Mouse (Mus musculus) bone marrow, adult 2 months (tissue): ENCODE measurements around the gene Znhit3. TPM values are rescaled to one million over a fixed set of nuclear protein-coding genes. Genes with fewer than 3 reads are reported as not detected.
A peak's percentile ranks its signal among the peaks of the same experiment; 100 is the strongest.

Experiments used
- H3K27ac ChIP-seq: fragments of 200-500 bp; 2 replicates; pipeline ENCODE4 v1.5.1; 2012; ENCODE audit warnings: low read depth, mild to moderate bottlenecking, control low read depth, inconsistent platforms, low read length; ENCODE audit not compliant: control insufficient read depth, poor library complexity, insufficient read depth
- H3K4me1 ChIP-seq: fragments of 200-500 bp; 2 replicates; pipeline ENCODE4 v1.6.1; 2011; ENCODE audit warnings: low read length; ENCODE audit not compliant: control insufficient read depth, insufficient read depth
- H3K4me3 ChIP-seq: fragments of 200-500 bp; replicated peaks from 2 replicates; pipeline ENCODE3; 2011; ENCODE audit warnings: mild to moderate bottlenecking, low read depth, low read length, control low read depth; ENCODE audit not compliant: control insufficient read depth
- CTCF ChIP-seq: fragments of 200-500 bp; IDR thresholded peaks from 2 replicates; pipeline ENCODE4 v1.5.1; 2011; ENCODE audit warnings: low read length, control low read depth; ENCODE audit not compliant: control insufficient read depth, insufficient read depth
- POLR2A ChIP-seq: fragments of 200-500 bp; IDR thresholded peaks from 2 replicates; pipeline ENCODE4 v1.6.1; 2011; ENCODE audit warnings: low read depth, mild to moderate bottlenecking, control low read depth, low read length, borderline replicate concordance; ENCODE audit not compliant: control insufficient read depth
- WGBS: fragments of 180-500 bp; shearing (Covaris S2); methylation state at CpG from one replicate; pipeline ENCODE4 v1.1.7; 2018; 5-methylcytosine and 5-hydroxymethylcytosine counted together
- polyA plus RNA-seq: library from polyadenylated mRNA; stranded (reverse); fragments of >200 nt; gene quantifications from 2 replicates; pipeline ENCODE4 v1.2.4, GENCODE M21; 2011; ENCODE audit warnings: low replicate concordance; ENCODE audit not compliant: missing spikeins, insufficient read depth, insufficient read length

Gene Znhit3
- polyA plus RNA-seq, 1 experiment = 24.5 TPM

DNA sequence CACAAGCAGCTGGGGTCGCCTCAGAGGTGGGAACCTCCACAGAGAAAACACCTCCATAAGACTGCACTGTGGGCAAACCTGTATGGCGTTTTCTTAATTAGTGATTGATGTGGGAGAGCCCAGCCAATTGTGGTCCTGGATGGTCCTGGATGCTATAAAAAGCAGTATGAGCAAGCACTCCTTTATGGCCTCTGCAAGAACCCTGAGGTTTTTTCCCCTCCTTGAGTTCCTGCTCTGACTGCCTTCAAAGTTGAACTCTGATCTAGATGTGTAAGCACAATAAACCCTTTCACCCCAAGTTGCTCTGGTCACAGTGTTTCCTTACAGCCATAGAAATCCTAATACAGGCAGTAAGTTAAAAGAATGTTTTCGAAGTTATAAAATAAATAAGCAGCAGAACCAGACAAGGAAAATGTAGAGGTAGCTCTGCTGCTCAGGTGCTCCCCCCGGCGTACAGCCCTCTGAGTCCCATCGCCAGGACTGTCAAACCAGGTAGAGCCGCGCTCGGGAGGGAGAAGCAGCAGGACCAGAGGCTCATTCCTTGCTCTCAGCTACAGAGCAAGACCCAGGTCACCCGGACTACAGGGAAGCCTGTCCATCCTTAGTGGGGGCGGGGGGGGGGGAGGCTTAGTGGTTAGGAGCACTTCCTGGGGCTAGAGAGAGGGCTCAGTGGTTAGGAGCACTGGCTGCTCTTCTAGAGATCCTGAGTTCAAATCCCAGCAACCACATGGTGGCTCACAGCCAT lies 29.2 kb downstream of the Znhit3 start:
- WGBS = 91% methylated on average over 11 of the region's 11 CpGs
- H3K4me3 ChIP-seq = no peak overlapping the region
- no peak overlapping the region for H3K27ac ChIP-seq
- no peak for TF ChIP-seq POLR2A
- no peak for TF ChIP-seq CTCF
- H3K4me1 ChIP-seq = no peaks in the 10 kb centered on the region; the same call in 1 of the 2 replicates

DNA sequence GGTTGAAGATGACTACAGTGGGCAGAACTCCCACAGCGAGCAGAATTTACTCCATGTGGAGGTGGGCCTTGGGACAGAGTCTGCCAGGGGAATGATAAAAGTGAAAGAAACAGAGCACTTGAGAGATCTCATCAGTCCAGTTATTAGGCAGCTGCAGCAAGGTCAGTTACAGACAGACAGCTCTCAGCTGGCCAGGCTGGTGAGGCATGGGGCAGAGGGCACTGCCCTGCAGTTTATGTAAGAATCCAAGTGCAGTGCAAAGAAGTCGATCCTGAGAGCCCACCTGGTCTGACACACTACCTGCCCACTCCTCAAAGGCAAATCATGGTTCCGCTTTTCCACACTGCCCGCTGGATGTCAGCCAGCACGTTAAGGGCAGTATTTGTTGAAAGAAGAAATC lies 29.9 kb downstream of the Znhit3 start:
- TF ChIP-seq CTCF (no peak), POLR2A (no peak)
- WGBS = 90% methylated on average over 5 of the region's 5 CpGs
- Histone ChIP-seq H3K4me1 (no peaks in the 10 kb centered on the region; the same call in 1 of the 2 replicates), H3K4me3 (no peak overlapping the region), H3K27ac (no peak overlapping the region)

DNA sequence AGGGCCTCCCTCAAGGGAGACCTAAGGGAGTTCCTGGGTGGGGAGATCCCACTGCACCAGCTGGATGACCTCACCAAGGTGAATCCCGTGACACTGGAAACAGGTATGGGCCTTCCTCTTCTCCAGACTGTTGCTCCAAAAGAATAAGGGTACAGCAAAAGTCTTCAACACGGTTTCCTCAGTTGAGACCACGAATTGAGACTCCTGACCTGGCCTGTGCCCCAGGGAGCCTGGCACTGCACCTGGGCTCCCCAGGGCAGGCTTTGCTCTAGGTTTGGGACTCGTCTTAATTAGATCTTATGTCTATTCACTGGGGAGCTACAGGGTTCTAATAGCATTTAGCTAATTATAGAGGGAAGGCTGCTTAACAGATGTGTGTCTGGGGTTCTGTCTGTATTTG lies 30.9 kb downstream of the Znhit3 start:
- 81% methylated on average over 4 of the region's 4 CpGs for WGBS
- Histone ChIP-seq H3K4me1 (no peaks in the 10 kb centered on the region; the same call in 1 of the 2 replicates), H3K4me3 (no peak overlapping the region), H3K27ac (no peak overlapping the region)
- TF ChIP-seq POLR2A (no peak), CTCF (no peak)

DNA sequence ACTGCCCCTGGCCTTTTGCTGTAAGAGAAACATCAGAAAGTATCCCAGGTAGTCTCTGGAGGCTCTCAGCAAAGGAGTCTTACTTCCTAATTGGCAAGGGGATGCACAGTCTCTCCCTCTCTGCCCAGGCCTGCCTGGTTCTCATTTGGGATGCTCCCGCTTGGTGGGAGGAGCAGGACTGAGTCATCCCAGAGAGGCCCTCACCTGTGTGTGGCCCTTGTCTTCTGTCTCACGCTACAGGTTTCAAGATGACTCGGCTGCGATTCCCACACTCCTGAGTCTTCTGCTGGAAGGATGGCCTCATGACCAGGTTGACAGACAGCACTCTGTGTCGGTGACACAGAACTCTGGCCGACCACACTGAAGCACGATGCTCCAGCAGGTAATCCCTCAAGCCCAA lies 33.8 kb downstream of the Znhit3 start:
- Histone ChIP-seq H3K4me3 (no peak overlapping the region), H3K4me1 (no peaks in the 10 kb centered on the region), H3K27ac (no peak overlapping the region)
- TF ChIP-seq POLR2A = no peak
- no peak for TF ChIP-seq CTCF
- WGBS = 91% methylated on average over 7 of the region's 7 CpGs

DNA sequence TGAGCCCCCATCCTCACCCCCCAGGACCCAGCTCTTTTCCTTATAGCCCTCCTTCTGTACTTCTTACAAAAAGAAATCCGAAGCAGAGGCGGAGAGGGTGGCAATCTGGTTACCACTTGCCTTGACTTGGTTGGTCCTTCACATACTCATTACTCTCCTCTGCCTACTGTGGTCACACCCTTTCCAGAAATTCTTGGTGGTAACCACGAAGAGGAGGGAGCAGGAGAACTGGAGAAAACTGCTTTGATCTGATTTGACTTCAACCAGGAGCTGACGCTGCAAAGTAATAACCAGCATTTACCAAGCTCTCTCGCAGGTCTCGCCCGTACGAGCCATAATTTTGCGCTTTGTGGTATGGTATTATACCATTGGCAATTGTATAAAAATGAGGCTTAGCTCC lies 35.2 kb downstream of the Znhit3 start:
- Histone ChIP-seq H3K27ac (no peak overlapping the region; the same call in 1 of the 2 replicates), H3K4me1 (no peaks in the 10 kb centered on the region), H3K4me3 (peak overlapping the region; percentile 84)
- TF ChIP-seq CTCF (no peak), POLR2A (no peak)
- 64% methylated on average over 9 of the region's 9 CpGs for WGBS

DNA sequence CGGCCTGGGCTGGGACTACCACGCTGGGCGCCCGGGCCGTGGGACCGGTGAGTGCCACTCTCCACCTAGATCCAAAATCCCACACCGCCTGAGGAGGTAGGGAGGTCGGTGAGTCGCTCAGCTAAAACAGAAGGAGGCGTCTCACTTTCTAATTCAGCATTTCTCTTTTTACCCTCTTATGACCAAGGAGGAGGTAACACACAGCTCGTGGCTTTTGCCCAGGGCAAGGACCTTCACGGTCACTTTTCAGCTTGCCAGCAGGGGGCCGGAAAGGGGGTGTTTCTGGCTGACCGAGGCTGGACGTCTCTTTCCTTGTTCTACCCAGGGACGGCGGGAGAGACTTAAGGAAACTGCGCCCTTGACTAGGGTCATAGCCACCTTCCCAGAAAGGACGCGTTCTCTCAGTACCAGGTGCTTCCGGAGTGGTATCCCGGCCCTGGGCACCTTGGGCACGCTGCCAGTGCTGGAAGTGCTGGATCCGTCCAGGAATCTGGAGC lies 35.7 kb downstream of the Znhit3 start:
- WGBS = under 1% methylated on average over 24 of the region's 24 CpGs
- H3K4me3 ChIP-seq = peak overlapping the region; percentile 84
- peak overlapping the region; percentile 89; the same call in 1 of the 2 replicates for H3K27ac ChIP-seq
- H3K4me1 ChIP-seq = no peaks in the 10 kb centered on the region
- peak; percentile 35; the same call in 1 of the 2 replicates for TF ChIP-seq CTCF
- TF ChIP-seq POLR2A = no peak

DNA sequence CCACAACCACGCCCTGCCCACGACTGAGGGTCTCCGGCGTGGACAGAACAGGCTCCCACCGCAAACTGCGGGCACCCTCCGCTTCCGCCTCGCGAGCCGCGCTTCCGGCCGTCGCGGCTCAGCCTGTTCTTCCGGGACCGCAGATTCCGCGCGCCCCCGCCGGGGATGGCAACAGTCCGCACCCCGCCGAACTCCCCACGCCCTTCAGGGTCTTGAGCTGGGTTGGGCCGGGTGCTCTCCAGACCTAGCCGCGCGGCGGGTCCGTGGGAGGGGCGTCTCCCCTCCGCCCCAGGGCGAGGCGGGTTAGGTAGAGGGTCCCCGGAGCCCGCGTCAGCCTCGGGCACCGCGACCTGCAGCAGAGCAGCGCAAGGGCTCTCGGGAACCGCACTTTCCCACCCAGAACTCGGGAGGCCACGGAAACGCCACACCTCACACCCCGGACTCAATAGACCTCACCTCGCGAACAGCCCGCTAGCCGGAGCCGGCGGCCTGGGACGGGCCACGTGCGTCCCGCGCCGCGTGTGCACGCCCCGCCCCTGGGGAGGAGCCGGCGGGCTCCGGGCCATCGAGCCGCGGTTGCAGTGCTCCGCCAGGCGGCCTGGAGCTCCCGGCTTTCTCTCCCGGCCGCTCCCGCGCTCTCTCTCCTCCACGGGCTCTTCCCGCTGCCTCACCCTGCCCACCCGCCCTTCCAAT lies 36.2 kb downstream of the Znhit3 start, which contains the start of the genes Myo19 and Pigw:
Gene Myo19, plus strand, starts transcription at position 377 of the 693 bp plus-strand sequence.
Gene Pigw, minus strand, starts transcription at position 514 of the 693 bp plus-strand sequence.
- WGBS = under 1% methylated on average over 81 of the region's 81 CpGs
- Histone ChIP-seq H3K27ac (peak within 1 kb of the TSS; percentile 89), H3K4me3 (peak within 1 kb of the TSS; percentile 84), H3K4me1 (no peaks in the 10 kb centered on the region)
- TF ChIP-seq POLR2A (peak; percentile 61; the same call in 1 of the 2 replicates), CTCF (no peak; the same call in 1 of the 2 replicates)
